Mouse (Mus musculus): ENCODE data around the gene Uba7.
"Not testable (repeated sequence)": the region's sequence is repeated elsewhere in the genome, so short reads cannot be mapped to it uniquely, and the experiment has no call there.

Gene Uba7

DNA sequence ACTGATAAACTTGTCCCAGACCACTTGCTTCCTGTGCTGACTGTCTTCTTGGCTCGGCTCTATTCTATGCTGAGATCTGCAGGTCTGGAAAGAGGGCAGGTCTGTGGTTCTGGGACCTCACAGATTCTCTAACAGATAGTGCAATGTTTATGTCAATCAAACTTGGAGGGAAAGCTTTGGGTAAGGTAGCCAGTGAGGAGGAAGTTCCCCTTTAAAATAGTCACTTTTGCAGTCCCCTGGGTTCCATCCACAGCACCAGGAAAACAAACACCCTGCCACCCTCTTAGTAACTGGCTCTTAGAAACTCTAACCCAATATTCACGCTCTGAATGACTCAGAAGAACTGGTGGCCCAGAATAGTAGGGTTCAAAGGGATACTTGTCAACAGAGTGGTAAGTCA lies 19.2 kb downstream of the Uba7 start:
- DNase-seq = no peak

GRCm38 (mm10) chr9:107995513-107995912 lies 20.2 kb downstream of the Uba7 start:
- DNase-seq = no peak

DNA sequence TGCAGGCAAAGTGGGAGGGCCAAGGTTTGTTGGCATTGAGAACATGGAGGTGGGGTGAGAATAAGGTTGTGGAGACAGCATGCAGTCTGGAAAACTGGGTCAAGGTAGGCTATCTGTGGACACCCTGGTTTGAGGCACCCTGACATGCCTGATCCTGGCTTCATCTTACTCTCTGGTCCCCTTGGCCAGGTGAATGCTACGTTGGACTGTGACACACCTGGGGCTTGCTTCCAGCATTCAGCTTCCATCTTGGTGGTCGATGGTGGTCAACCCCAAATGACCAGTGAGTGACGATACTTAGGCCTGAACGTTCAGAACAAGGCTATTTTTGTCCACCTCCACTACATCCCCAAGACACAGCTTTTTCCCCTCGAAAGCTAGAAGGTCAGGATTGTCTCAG lies 20.7 kb downstream of the Uba7 start, which contains the start of gene Gm20662:
Gene Gm20662, plus strand, starts transcription at position 301 of the 400 bp plus-strand sequence.
- DNase-seq = no peak

DNA sequence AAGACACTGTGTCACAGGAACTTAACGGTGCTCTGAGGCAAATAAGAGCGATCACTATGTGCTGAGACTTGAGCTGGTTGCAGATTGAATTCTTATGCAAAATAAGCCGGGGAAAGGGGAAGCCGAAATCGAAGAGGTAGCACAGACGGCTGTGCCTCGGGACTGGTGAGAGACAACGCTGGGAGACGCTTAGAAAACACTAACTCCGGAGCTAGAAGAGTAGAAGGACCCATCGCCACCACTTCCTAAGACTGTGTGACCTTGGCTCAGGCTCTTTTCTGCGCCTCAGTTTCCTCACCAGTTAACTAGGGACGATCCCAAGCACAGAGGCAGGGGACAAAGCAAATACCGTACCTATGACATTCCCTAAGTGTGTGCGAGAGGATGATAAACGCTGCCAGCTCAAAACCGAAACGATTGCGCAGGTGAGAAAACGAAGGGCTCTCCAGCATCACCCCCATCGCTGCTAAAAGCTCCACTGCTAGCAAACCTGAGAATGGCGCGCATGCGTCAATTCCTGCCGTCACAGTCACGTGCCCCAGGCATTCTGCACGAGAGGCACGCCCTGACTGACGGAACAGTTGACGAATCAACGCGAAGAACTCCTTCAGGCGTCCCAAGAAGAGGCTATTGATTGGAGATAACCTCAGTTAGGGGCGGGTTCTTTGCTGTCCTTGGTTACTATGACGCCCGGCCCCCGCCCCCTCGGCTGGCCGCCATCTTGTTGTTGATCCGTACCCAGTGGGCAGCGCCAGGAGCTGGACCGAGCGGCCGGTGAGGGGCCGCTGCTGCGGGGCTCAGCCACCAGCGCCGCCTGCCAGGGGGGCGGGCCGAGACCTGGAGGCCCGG lies 26.8 kb downstream of the Uba7 start, which contains the start of gene Ip6k1:
Gene Ip6k1, plus strand, starts transcription at position 580 of the 849 bp plus-strand sequence.
- DNase-seq = peak; percentile 100

GRCm38 (mm10) chr9:108002778-108003530 lies 27.6 kb downstream of the Uba7 start:
- DNase-seq = no peak

DNA sequence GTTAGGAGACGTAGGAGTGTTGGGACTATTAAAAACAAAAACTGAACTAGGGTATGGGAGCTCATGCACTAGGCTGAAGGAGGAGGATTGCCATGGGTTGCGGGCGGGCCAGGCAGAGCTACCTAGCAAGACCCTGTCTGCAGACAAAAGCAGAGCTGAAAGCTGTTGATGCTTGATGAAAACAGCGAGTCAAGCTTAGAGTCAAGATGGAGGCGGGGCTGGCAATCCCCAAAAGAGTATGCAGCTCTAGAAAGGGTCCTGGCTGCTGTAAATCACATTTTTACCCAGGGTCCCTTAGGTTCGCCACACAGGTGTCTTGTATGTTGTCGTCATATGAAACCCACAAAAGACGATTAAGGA lies 28.2 kb downstream of the Uba7 start:
- peak; percentile 14 for DNase-seq

- DNase-seq = peak; percentile 9
Measured at GRCm38 (mm10) chr9:108008041-108008440, 32.7 kb downstream of the Uba7 start.

GRCm38 (mm10) chr9:108010385-108010784 lies 35.1 kb downstream of the Uba7 start:
- DNase-seq = no peak

DNA sequence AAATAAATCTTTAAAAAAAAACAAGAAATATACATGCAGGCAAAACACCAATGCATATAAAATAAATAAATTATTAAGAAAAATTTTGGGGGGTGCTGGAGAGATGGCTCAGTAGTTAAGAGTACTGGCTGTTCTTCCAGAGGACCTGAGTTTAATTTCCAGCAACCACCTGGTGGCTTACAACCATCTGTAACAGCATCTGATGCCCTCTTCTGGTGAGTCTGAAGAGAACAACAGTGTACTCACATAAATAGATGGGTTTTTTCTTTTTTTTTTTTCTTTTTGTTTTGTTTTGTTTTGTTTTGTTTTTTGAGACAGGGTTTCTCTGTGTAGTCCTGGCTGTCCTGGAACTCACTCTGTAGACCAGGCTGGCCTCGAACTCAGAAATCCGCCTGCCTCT lies 38.3 kb downstream of the Uba7 start:
- not testable (repeated sequence) for DNase-seq

DNA sequence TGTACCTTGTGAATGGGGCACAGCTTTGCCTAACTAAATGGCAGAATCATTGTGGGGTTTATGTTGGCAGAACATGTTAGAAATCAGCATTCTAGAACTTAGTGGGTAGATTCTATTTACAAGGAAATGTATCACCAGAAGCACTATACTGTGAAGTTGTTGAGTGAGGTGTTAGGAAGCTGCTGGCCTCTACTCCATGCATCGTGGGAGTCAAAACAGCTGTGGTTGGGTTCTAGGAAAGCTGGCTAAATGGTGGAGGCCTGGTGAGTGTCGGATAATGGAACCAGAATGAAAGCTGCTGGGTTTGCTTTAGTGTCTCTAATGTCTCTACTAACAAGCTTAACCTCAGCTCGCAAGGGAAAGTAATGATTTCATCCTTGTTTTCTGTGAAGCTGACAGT lies 41.8 kb downstream of the Uba7 start:
- no peak for DNase-seq

DNA sequence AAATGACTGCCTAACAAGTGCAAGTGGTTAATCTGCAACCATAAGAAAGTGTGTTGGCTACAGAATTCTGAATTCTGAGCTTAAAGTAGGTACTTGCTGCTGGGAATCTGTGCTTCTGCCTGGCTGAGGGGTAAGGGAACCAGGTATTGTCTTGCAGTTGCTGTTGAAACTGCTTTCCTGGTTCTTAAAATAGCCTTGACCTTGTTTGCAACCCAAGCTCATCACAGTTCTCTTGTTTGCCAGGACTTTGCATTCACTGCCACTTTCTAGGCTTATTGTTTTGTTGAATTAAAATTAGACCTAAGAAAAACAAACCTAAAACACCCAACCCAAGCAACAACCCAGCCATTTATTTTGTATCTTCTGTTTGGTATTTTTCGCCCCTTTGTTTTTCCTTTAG lies 45.4 kb downstream of the Uba7 start:
- no peak for DNase-seq

- DNase-seq = no peak
Measured at GRCm38 (mm10) chr9:108023216-108023615, 47.9 kb downstream of the Uba7 start.

DNA sequence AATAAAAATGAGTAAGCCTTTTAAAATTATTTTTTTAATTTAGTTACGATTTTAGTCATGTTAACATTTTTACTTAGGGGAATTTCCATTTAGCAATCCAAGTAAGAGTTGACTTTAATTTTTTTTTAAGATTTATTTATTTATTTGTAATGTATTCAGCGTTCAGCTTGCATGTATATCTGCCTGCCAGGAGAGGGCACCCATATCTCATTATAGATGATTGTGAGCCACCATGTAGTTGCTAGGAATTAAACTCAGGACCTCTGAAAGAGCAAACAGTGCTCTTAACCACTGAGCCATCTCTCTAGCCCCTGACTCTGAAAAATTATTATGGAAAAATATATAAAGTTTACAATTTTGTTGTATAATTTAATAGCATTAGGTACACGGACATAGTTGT lies 51.3 kb downstream of the Uba7 start:
- no peak for DNase-seq

DNA sequence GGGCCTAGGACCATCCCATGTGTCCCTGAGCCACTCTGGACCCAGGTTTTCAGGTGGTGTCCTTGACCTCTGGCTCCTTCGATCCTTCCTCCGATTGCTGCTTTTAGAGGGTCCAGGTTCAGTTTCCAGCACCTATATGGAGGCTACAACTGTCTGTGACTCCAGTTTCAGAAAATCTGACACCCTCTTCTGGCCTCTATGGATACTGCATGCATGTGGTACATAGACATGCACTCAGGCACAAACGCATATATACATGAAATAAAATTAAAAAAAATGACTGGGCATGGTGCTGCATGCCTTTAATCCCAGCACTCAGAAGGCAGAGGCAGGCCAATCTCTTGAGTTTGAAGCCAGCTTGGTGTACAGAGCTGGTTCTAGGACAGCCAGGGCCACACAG lies 52.6 kb downstream of the Uba7 start:
- no peak for DNase-seq

DNA sequence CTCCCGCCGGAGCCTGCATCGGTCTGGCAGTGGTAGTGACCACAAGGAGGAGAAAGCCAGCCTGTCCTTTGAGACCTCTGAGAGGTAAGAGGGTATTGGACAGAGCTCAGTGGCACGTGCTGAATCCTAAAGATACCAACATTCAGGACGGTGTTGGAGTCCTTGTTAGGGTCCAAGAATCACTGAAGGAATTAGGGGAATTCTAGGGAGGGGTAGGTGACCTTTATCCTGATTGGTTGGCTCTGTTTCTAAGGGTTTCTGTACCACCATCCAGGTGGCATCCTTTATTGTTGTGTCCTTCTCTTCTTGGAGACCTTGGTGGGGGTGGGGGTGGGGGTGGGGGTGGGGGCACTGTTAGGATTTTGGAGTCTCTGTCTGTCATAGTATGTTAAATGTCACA lies 56.8 kb downstream of the Uba7 start:
- no peak for DNase-seq

Data from kidney, postnatal 14 days (tissue).